Mouse (Mus musculus): ENCODE measurements around the gene Dock11. TPM values are rescaled to one million over a fixed set of nuclear protein-coding genes. Genes with fewer than 3 reads are reported as not detected.

Gene Dock11
- polyA plus RNA-seq, 1 experiment from 2014 or later = 2.3 TPM

- H3K9me3 ChIP-seq (ENCODE audit: low read length) = no peaks in the 10 kb centered on the region
- 66% methylated on average over 5 of the region's 5 CpGs for WGBS
- H3K4me3 ChIP-seq (ENCODE audit: low read depth, low read length) = no peak overlapping the region
- no peak overlapping the region for H3K27ac ChIP-seq (ENCODE audit: low read length)
- no peaks in the 10 kb centered on the region for H3K27me3 ChIP-seq (replicated peaks; ENCODE audit: insufficient read depth, low read length)
- H3K4me2 ChIP-seq (replicated peaks; ENCODE audit: low read depth, low read length) = no peak overlapping the region
- H3K36me3 ChIP-seq (ENCODE audit: insufficient read depth, low read length) = no peaks in the 10 kb centered on the region
- H3K4me1 ChIP-seq (ENCODE audit: insufficient read depth, low read depth, low read length) = no peaks in the 10 kb centered on the region
- no peak for ATAC-seq
- H3K9ac ChIP-seq (replicated peaks; ENCODE audit: low read depth) = no peak overlapping the region
- no peak for DNase-seq (ENCODE audit: low spot score)
- no peak for TF ChIP-seq EP300 (IDR thresholded peaks at IDR 0.05)
Observed at GRCm38 (mm10) chrX:35938112-35938511, 49.5 kb downstream of the Dock11 start.

- no peaks in the 10 kb centered on the region for H3K9me3 ChIP-seq (ENCODE audit: low read length)
- no peak for DNase-seq (ENCODE audit: low spot score)
- WGBS = 56% methylated on average over 1 of the region's 1 CpGs
- no peaks in the 10 kb centered on the region for H3K36me3 ChIP-seq (ENCODE audit: insufficient read depth, low read length)
- H3K27me3 ChIP-seq (replicated peaks; ENCODE audit: insufficient read depth, low read length) = no peaks in the 10 kb centered on the region
- no peak overlapping the region for H3K27ac ChIP-seq (ENCODE audit: low read length)
- H3K4me3 ChIP-seq (ENCODE audit: low read depth, low read length) = no peak overlapping the region
- no peak for ATAC-seq
- H3K4me1 ChIP-seq (ENCODE audit: insufficient read depth, low read depth, low read length) = no peaks in the 10 kb centered on the region
- H3K9ac ChIP-seq (replicated peaks; ENCODE audit: low read depth) = no peak overlapping the region
- TF ChIP-seq CTCF (IDR thresholded peaks at IDR 0.05) = no peak
- no peak for TF ChIP-seq EP300 (IDR thresholded peaks at IDR 0.05)
- no peak overlapping the region for H3K4me2 ChIP-seq (replicated peaks; ENCODE audit: low read depth, low read length)
Observed at GRCm38 (mm10) chrX:35946394-35946793, 57.8 kb downstream of the Dock11 start.

- Histone ChIP-seq H3K4me3 (ENCODE audit: low read depth, low read length) (no peak overlapping the region), H3K4me1 (ENCODE audit: insufficient read depth, low read depth, low read length) (no peaks in the 10 kb centered on the region), H3K9ac (replicated peaks; ENCODE audit: low read depth) (no peak overlapping the region), H3K9me3 (ENCODE audit: low read length) (no peaks in the 10 kb centered on the region), H3K27ac (ENCODE audit: low read length) (no peak overlapping the region), H3K27me3 (replicated peaks; ENCODE audit: insufficient read depth, low read length) (no peaks in the 10 kb centered on the region), H3K4me2 (replicated peaks; ENCODE audit: low read depth, low read length) (no peak overlapping the region), H3K36me3 (ENCODE audit: insufficient read depth, low read length) (no peaks in the 10 kb centered on the region)
- no peak for ATAC-seq
- TF ChIP-seq CTCF (IDR thresholded peaks at IDR 0.05) = no peak
- TF ChIP-seq EP300 (IDR thresholded peaks at IDR 0.05) = no peak
- DNase-seq (ENCODE audit: low spot score) = no peak
- WGBS = 88% methylated on average over 4 of the region's 4 CpGs
Observed at GRCm38 (mm10) chrX:35950135-35950534, 61.5 kb downstream of the Dock11 start.

- H3K4me3 ChIP-seq (ENCODE audit: low read depth, low read length) = no peak overlapping the region
- H3K9ac ChIP-seq (replicated peaks; ENCODE audit: low read depth) = no peak overlapping the region
- ATAC-seq = no peak
- H3K4me1 ChIP-seq (ENCODE audit: insufficient read depth, low read depth, low read length) = no peaks in the 10 kb centered on the region
- no peak overlapping the region for H3K27ac ChIP-seq (ENCODE audit: low read length)
- no peaks in the 10 kb centered on the region for H3K27me3 ChIP-seq (replicated peaks; ENCODE audit: insufficient read depth, low read length)
- DNase-seq (ENCODE audit: low spot score) = no peak
- H3K9me3 ChIP-seq (ENCODE audit: low read length) = no peaks in the 10 kb centered on the region
- WGBS = 63% methylated on average over 3 of the region's 3 CpGs
- H3K36me3 ChIP-seq (ENCODE audit: insufficient read depth, low read length) = no peaks in the 10 kb centered on the region
- TF ChIP-seq EP300 (IDR thresholded peaks at IDR 0.05) (no peak), CTCF (IDR thresholded peaks at IDR 0.05) (no peak)
- no peak overlapping the region for H3K4me2 ChIP-seq (replicated peaks; ENCODE audit: low read depth, low read length)
Observed at GRCm38 (mm10) chrX:35951945-35952344, 63.3 kb downstream of the Dock11 start.

- H3K9ac ChIP-seq (replicated peaks; ENCODE audit: low read depth) = no peak overlapping the region
- no peak overlapping the region for H3K4me2 ChIP-seq (replicated peaks; ENCODE audit: low read depth, low read length)
- no peak overlapping the region for H3K4me3 ChIP-seq (ENCODE audit: low read depth, low read length)
- H3K4me1 ChIP-seq (ENCODE audit: insufficient read depth, low read depth, low read length) = no peaks in the 10 kb centered on the region
- H3K36me3 ChIP-seq (ENCODE audit: insufficient read depth, low read length) = no peaks in the 10 kb centered on the region
- DNase-seq (ENCODE audit: low spot score) = no peak
- no peak overlapping the region for H3K27ac ChIP-seq (ENCODE audit: low read length)
- H3K27me3 ChIP-seq (replicated peaks; ENCODE audit: insufficient read depth, low read length) = no peaks in the 10 kb centered on the region
- H3K9me3 ChIP-seq (ENCODE audit: low read length) = no peaks in the 10 kb centered on the region
- no peak for TF ChIP-seq CTCF (IDR thresholded peaks at IDR 0.05)
- no peak for TF ChIP-seq EP300 (IDR thresholded peaks at IDR 0.05)
- WGBS = 67% methylated on average over 4 of the region's 4 CpGs
- no peak for ATAC-seq
Observed at GRCm38 (mm10) chrX:35952521-35953095, 64.0 kb downstream of the Dock11 start.

GRCm38 (mm10) chrX:35956236-35956635 is 67.6 kb downstream of the Dock11 start:
- Histone ChIP-seq H3K9ac (replicated peaks; ENCODE audit: low read depth) (no peak overlapping the region), H3K4me2 (replicated peaks; ENCODE audit: low read depth, low read length) (no peak overlapping the region), H3K27me3 (replicated peaks; ENCODE audit: insufficient read depth, low read length) (no peaks in the 10 kb centered on the region), H3K9me3 (ENCODE audit: low read length) (no peaks in the 10 kb centered on the region), H3K36me3 (ENCODE audit: insufficient read depth, low read length) (no peaks in the 10 kb centered on the region), H3K4me3 (ENCODE audit: low read depth, low read length) (no peak overlapping the region), H3K27ac (ENCODE audit: low read length) (no peak overlapping the region), H3K4me1 (ENCODE audit: insufficient read depth, low read depth, low read length) (no peaks in the 10 kb centered on the region)
- DNase-seq (ENCODE audit: low spot score) (peak; percentile 5), ATAC-seq (no peak)
- TF ChIP-seq CTCF (IDR thresholded peaks at IDR 0.05) (no peak), EP300 (IDR thresholded peaks at IDR 0.05) (no peak)

GRCm38 (mm10) chrX:35963087-35963486 is 74.5 kb downstream of the Dock11 start:
- no peaks in the 10 kb centered on the region for H3K36me3 ChIP-seq (ENCODE audit: insufficient read depth, low read length)
- 59% methylated on average over 6 of the region's 6 CpGs for WGBS
- H3K4me2 ChIP-seq (replicated peaks; ENCODE audit: low read depth, low read length) = no peak overlapping the region
- TF ChIP-seq CTCF (IDR thresholded peaks at IDR 0.05) = no peak
- TF ChIP-seq EP300 (IDR thresholded peaks at IDR 0.05) = no peak
- no peak overlapping the region for H3K9ac ChIP-seq (replicated peaks; ENCODE audit: low read depth)
- no peak overlapping the region for H3K27ac ChIP-seq (ENCODE audit: low read length)
- DNase-seq (ENCODE audit: low spot score) (no peak), ATAC-seq (no peak)
- no peaks in the 10 kb centered on the region for H3K9me3 ChIP-seq (ENCODE audit: low read length)
- H3K4me3 ChIP-seq (ENCODE audit: low read depth, low read length) = no peak overlapping the region
- no peaks in the 10 kb centered on the region for H3K27me3 ChIP-seq (replicated peaks; ENCODE audit: insufficient read depth, low read length)
- H3K4me1 ChIP-seq (ENCODE audit: insufficient read depth, low read depth, low read length) = no peaks in the 10 kb centered on the region

Measured in lung, postnatal 0 days (tissue).